30 mouse cellular contexts compared by ENCODE assay signal in genomic region chr8:11834200-11834599, GRCm38 (mm10). TPM values are rescaled to one million over a fixed set of nuclear protein-coding genes. Genes with fewer than 3 reads are reported as not detected.
"Had no signal": no experiment of that assay in that cellular context is flagged by ENCODE, and none has a peak within 500 bp of the region (broad histone marks: within the 10 kb centered on the region; RNA-seq: fewer than 3 reads in every experiment).

No protein-coding gene starts in this region.

- DNase-seq: gastrocnemius, adult 2 months; gastrocnemius, postnatal 10 days; gastrocnemius, postnatal 25 days; heart, adult 18-20 months; heart, postnatal 10 days; heart, postnatal 4 days; kidney, adult 18-20 months; kidney, adult 8-10 months; kidney, postnatal 10 days; kidney, postnatal 25 days; kidney, postnatal 4 days; layer of hippocampus, adult 9-11 months; liver; liver, embryonic 13.5 days had no signal

- H3K9me3 ChIP-seq: heart, embryonic 10.5 days; heart, embryonic 12.5 days; hindbrain, embryonic 10.5 days; hindbrain, embryonic 12.5 days; intestine, embryonic 15.5 days; limb, embryonic 10.5 days; limb, embryonic 12.5 days; liver, embryonic 13.5 days had no signal

- H3K27ac ChIP-seq: gastrocnemius, adult 2 months; heart, embryonic 10.5 days; hindbrain, embryonic 10.5 days; hindbrain, embryonic 12.5 days; hindbrain, embryonic 14.5 days; intestine, embryonic 15.5 days; left cerebral cortex, adult 2 months; limb, embryonic 10.5 days; limb, embryonic 12.5 days; liver, embryonic 13.5 days had no signal

- ATAC-seq: hindbrain, embryonic 16.5 days; inflammation-experienced regulatory T-cells, adult 6 months; intestine, embryonic 15.5 days; intestine, postnatal 0 days had no signal

- H3K4me1 ChIP-seq: intestine, embryonic 15.5 days; limb, embryonic 10.5 days had no signal

- H3K4me2 ChIP-seq: heart, embryonic 12.5 days; hindbrain, embryonic 12.5 days; hindbrain, embryonic 14.5 days; intestine, embryonic 15.5 days; limb, embryonic 12.5 days; liver, embryonic 11.5 days; liver, embryonic 13.5 days had no signal

- H3K9ac ChIP-seq: heart, embryonic 12.5 days; hindbrain, embryonic 12.5 days; hindbrain, embryonic 14.5 days; intestine, embryonic 15.5 days; limb, embryonic 12.5 days; liver, embryonic 13.5 days had no signal

- H3K27me3 ChIP-seq: heart, embryonic 12.5 days; hindbrain, embryonic 12.5 days; intestine, embryonic 15.5 days; limb, embryonic 12.5 days; liver, embryonic 13.5 days had no signal

- H3K4me3 ChIP-seq: gastrocnemius, adult 2 months; heart, embryonic 10.5 days; heart, embryonic 12.5 days; hindbrain, embryonic 10.5 days; hindbrain, embryonic 12.5 days; intestine, embryonic 15.5 days; left cerebral cortex, adult 2 months; limb, embryonic 10.5 days; limb, embryonic 12.5 days; liver, embryonic 13.5 days had no signal

RNA-seq across cellular contexts. Expression of gene Tex29, which starts 6.1 kb away (rescaled TPM):
- polyA plus RNA-seq: heart, embryonic 10.5 days; heart, embryonic 14.5 days; heart, embryonic 16.5 days; inflammation-experienced regulatory T-cells, adult 6 months; intestine, embryonic 15.5 days; kidney, embryonic 14.5 days; limb, embryonic 10.5 days; limb, embryonic 12.5 days; liver, embryonic 11.5 days; liver, embryonic 13.5 days had no signal
